ENCODE assay signal across 25 mouse cellular contexts in genomic region chr16:73012926-73013325, GRCm38 (mm10).
DNase-seq lines count a peak whose midpoint lies in the region; ATAC-seq and TF ChIP-seq lines count a peak whose summit lies in the region.
"Had no signal": no experiment of that assay in that cellular context is flagged by ENCODE, and none has a peak within 500 bp of the region (broad histone marks: within the 10 kb centered on the region; RNA-seq: fewer than 3 reads in every experiment).

No protein-coding gene starts in this region.

- H3K27ac ChIP-seq in midbrain, embryonic 12.5 days (replicated peaks) = no peak overlapping the region
- H3K27ac ChIP-seq in midbrain, embryonic 11.5 days (ENCODE audit: low read depth, low read length) = no peak overlapping the region
- no peak overlapping the region for H3K27ac ChIP-seq in ES-Bruce4 (ENCODE audit: insufficient read depth, low read length)
- H3K27ac ChIP-seq: embryonic facial prominence, embryonic 12.5 days; embryonic facial prominence, embryonic 15.5 days; forebrain, embryonic 12.5 days; forebrain, embryonic 15.5 days; hindbrain, embryonic 12.5 days; hindbrain, embryonic 15.5 days had no signal

- 0 out of 2 replicates have a peak, but pooled peaks have one; percentile 6 for TF ChIP-seq EP300 in ES-Bruce4 (IDR thresholded peaks at IDR 0.05; ENCODE audit: insufficient read depth, low read depth, low read length)

- H3K9me3 ChIP-seq in midbrain, embryonic 12.5 days = no peaks in the 10 kb centered on the region
- H3K9me3 ChIP-seq in midbrain, embryonic 11.5 days (ENCODE audit: control insufficient read depth, low read length) = no peaks in the 10 kb centered on the region
- H3K9me3 ChIP-seq in ES-Bruce4 (replicated peaks; ENCODE audit: control insufficient read depth, insufficient read depth, low read length, poor library complexity, severe bottlenecking) = no peaks in the 10 kb centered on the region
- H3K9me3 ChIP-seq: embryonic facial prominence, embryonic 12.5 days; embryonic facial prominence, embryonic 15.5 days; forebrain, embryonic 12.5 days; forebrain, embryonic 15.5 days; hindbrain, embryonic 12.5 days; hindbrain, embryonic 15.5 days had no signal

- 0 out of 2 replicates have a peak, but pooled peaks have one; percentile 8 for ATAC-seq in midbrain, embryonic 12.5 days (ENCODE audit: low FRiP score, low read depth)
- no peak for ATAC-seq in midbrain, embryonic 11.5 days (ENCODE audit: low FRiP score)
- ATAC-seq in inflammation-experienced regulatory T-cells, adult 6 months = no peak
- ATAC-seq: forebrain, embryonic 15.5 days; intestine, embryonic 16.5 days had no signal

- peaks cover 29% of the 10 kb centered on the region for H3K36me3 ChIP-seq in midbrain, embryonic 12.5 days
- no peaks in the 10 kb centered on the region for H3K36me3 ChIP-seq in midbrain, embryonic 11.5 days (ENCODE audit: control insufficient read depth, insufficient read depth, low read length)
- no peaks in the 10 kb centered on the region for H3K36me3 ChIP-seq in ES-Bruce4 (ENCODE audit: control insufficient read depth, insufficient read depth, low read length, poor library complexity, severe bottlenecking)
- H3K36me3 ChIP-seq: hindbrain, embryonic 15.5 days had no signal

- no peak for TF ChIP-seq POLR2A in ES-Bruce4 (IDR thresholded peaks at IDR 0.05; ENCODE audit: insufficient read depth, low read length)

- no peaks in the 10 kb centered on the region for H3K27me3 ChIP-seq in midbrain, embryonic 12.5 days
- no peaks in the 10 kb centered on the region for H3K27me3 ChIP-seq in midbrain, embryonic 11.5 days (ENCODE audit: control insufficient read depth, insufficient read depth, low read length)
- H3K27me3 ChIP-seq in ES-Bruce4 (ENCODE audit: control insufficient read depth, insufficient read depth, low read length, poor library complexity, severe bottlenecking) = no peaks in the 10 kb centered on the region
- H3K27me3 ChIP-seq: CH12.LX; embryonic facial prominence, embryonic 12.5 days; embryonic facial prominence, embryonic 15.5 days; forebrain, embryonic 12.5 days; forebrain, embryonic 15.5 days; hindbrain, embryonic 12.5 days; hindbrain, embryonic 15.5 days had no signal

- no peak overlapping the region for H3K9ac ChIP-seq in midbrain, embryonic 12.5 days (replicated peaks)
- no peak overlapping the region for H3K9ac ChIP-seq in midbrain, embryonic 11.5 days (ENCODE audit: low read length)
- no peak overlapping the region for H3K9ac ChIP-seq in ES-Bruce4 (ENCODE audit: low read depth, poor library complexity, severe bottlenecking)
- H3K9ac ChIP-seq: embryonic facial prominence, embryonic 12.5 days; embryonic facial prominence, embryonic 15.5 days; forebrain, embryonic 12.5 days; forebrain, embryonic 15.5 days; hindbrain, embryonic 12.5 days; hindbrain, embryonic 15.5 days had no signal

- no peak overlapping the region for H3K4me2 ChIP-seq in midbrain, embryonic 12.5 days (replicated peaks)
- no peak overlapping the region for H3K4me2 ChIP-seq in midbrain, embryonic 11.5 days
- H3K4me2 ChIP-seq: embryonic facial prominence, embryonic 12.5 days; embryonic facial prominence, embryonic 15.5 days; forebrain, embryonic 12.5 days; forebrain, embryonic 15.5 days; heart, embryonic 11.5 days; hindbrain, embryonic 12.5 days; hindbrain, embryonic 15.5 days had no signal

- DNase-seq in midbrain, embryonic 11.5 days (ENCODE audit: low spot score, missing footprints) = no peak
- DNase-seq in R1 (ENCODE audit: low read depth, low spot score) = peak; percentile 79
- DNase-seq in testis, postnatal 14 days (ENCODE audit: low spot score) = peak; percentile 20
- DNase-seq in left cerebral cortex, adult 18-20 months (ENCODE audit: low spot score in 2 of 2) = no peak
- DNase-seq: adrenal gland, adult 2 months; adrenal gland, postnatal 14 days; B cell, adult 2 months; cerebellum, adult 11 months; cerebellum, adult 2 months; cerebellum, adult 9-11 months; cerebellum, postnatal 25 days; gastrocnemius, postnatal 25 days had no signal

- no peak for TF ChIP-seq CTCF in ES-Bruce4 (IDR thresholded peaks at IDR 0.05; ENCODE audit: low read depth, low read length)

- WGBS in midbrain, embryonic 12.5 days = 93% methylated on average over 11 of the region's 11 CpGs
- WGBS in midbrain, embryonic 11.5 days = 96% methylated on average over 11 of the region's 11 CpGs

- H3K4me3 ChIP-seq in midbrain, embryonic 12.5 days = no peak overlapping the region
- no peak overlapping the region for H3K4me3 ChIP-seq in midbrain, embryonic 11.5 days (ENCODE audit: low read depth, low read length)
- no peak overlapping the region for H3K4me3 ChIP-seq in ES-Bruce4 (ENCODE audit: low read depth, low read length)
- H3K4me3 ChIP-seq: embryonic facial prominence, embryonic 12.5 days; embryonic facial prominence, embryonic 15.5 days; erythroblast, embryonic 14.5 days; forebrain, embryonic 12.5 days; forebrain, embryonic 15.5 days; hindbrain, embryonic 12.5 days; hindbrain, embryonic 15.5 days had no signal

- H3K4me1 ChIP-seq in midbrain, embryonic 12.5 days = no peaks in the 10 kb centered on the region
- no peaks in the 10 kb centered on the region for H3K4me1 ChIP-seq in midbrain, embryonic 11.5 days (ENCODE audit: control insufficient read depth, insufficient read depth, low read length)
- no peaks in the 10 kb centered on the region for H3K4me1 ChIP-seq in ES-Bruce4 (ENCODE audit: control insufficient read depth, insufficient read depth, low read length)
- H3K4me1 ChIP-seq: forebrain, embryonic 12.5 days; forebrain, embryonic 15.5 days; hindbrain, embryonic 15.5 days had no signal

Comparison
In these comparisons a context has a peak if more than half of its experiments do, and no peak if none do; other contexts are left out.
1. DNase-seq: peak in R1 (single experiment) and testis, postnatal 14 days (single experiment); none in midbrain, embryonic 11.5 days (single experiment) and left cerebral cortex, adult 18-20 months (0 of 2).